Mouse (Mus musculus) lung, postnatal 4 days (tissue): ENCODE data around the gene Dnase1l2.
A peak's percentile ranks its signal among the peaks of the same experiment; 100 is the strongest.
"Not testable (repeated sequence)": the region's sequence is repeated elsewhere in the genome, so short reads cannot be mapped to it uniquely, and the experiment has no call there.

Experiments
- DNase-seq, 2 experiments: peaks; one replicate each; pipeline ENCODE4 v3.0.0; 2021

Gene Dnase1l2

GRCm38 (mm10) chr17:24427170-24427557 lies 15.7 kb downstream of the Dnase1l2 start:
- no peak for DNase-seq

GRCm38 (mm10) chr17:24426471-24427169 lies 16.3 kb downstream of the Dnase1l2 start, which contains the start of gene Eci1:
Eci1 (plus strand) TSS chr17:24426641.
- peak; percentile 96 to 98 for DNase-seq

- DNase-seq, result no peak
These were observed 17.0 kb downstream of the Dnase1l2 start for GRCm38 (mm10) chr17:24425905-24426304.

- not testable (repeated sequence) for DNase-seq
These were observed 17.6 kb downstream of the Dnase1l2 start for GRCm38 (mm10) chr17:24425326-24425725.

GRCm38 (mm10) chr17:24424489-24424888 lies 18.4 kb downstream of the Dnase1l2 start:
- DNase-seq, result no peak

- no peak for DNase-seq
These were observed 19.8 kb downstream of the Dnase1l2 start for GRCm38 (mm10) chr17:24423114-24423513.

- DNase-seq, result no peak
These were observed 26.8 kb downstream of the Dnase1l2 start for GRCm38 (mm10) chr17:24416051-24416652.

DNA sequence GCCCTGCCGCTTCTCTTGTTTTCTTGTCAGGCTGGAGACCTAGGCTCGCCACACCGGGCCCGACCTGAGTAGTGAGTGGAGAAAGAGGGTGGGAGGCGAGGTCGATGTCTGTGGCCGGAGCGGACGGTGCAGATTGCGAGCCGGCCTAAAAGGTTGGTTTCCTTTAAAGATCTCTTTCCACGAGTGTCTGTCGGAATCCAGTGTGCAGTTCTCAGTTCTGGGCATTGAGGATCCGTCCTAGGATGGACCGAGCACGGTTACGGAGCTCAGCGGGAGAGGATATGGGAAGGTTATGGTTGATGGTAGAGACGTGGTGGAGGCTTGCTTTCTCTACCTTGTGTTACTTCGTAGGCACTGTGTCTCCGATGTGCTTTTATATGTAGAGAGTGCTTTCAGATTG lies 27.9 kb downstream of the Dnase1l2 start:
- no peak for DNase-seq

DNA sequence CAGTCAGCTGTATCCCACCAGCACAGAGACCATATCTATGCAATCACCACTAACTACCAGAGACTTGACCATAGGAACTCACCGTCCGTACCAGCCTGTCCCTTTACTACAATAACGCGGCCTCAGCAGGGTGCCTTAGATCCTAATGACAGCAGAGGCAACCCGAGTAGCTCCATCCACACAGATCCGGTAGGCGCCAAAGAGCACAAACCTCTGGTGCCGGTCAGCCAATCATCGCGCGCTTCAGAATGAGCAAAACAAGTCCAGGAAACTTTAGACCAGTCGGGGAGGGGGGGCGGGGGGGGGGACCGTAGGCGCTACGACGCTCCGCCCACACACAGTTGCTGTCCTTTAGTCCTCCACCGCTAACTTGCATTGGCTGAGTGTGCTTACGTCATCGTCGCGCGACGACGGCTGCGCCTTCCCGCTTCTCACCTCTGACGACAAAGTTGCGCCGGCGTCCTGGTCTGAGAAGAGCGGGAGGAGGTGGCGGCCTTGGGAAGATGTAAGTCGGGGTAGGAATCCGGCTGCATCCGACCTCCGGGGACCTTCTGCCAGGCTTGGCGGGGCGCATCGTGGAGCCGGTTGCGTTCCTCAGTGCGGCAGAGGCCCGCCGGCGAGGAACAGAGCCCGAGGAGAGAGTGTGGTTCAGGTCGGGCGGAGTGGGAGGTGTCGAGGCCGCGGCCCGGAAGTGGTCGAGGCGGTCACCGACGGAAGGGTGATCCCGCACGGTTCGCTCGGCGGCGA lies 28.5 kb downstream of the Dnase1l2 start, which contains the start of gene Rnps1:
Rnps1 (plus strand) TSS at position 336 of the 747 bp plus-strand sequence.
- peak; percentile 96 to 97 for DNase-seq

GRCm38 (mm10) chr17:24413557-24414211 lies 29.2 kb downstream of the Dnase1l2 start:
- peak; percentile 39 to 49 for DNase-seq

DNA sequence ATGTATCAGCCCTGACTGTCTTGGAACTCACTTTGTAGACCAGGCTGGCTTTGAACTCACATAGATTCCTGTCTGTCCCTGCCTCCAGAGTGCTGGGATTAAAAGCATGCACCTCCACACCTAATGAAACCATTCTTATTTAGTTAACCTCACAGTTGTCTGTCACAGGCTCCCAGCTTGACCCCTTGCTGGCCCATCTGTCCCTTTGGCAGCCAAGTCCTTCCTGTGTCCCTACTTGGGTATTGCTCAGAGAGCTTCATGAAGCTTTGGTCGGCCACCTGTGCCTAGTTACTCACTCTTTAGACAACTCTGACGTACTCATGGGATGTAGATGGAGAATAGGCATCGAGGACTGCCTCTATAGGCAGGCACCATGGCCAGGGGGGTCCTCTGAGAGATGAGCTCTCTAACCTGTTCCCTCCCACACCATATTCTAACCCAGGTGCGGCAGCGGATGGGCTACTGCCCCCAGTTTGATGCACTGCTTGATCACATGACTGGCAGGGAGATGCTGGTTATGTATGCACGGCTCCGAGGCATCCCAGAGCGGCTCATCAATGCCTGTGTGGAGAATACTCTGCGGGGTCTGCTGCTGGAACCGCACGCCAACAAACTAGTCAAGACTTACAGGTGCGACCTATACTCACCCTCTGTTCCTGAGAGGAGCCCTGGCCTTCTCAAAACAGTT lies 35.6 kb downstream of the Dnase1l2 start:
- DNase-seq, result no peak

- no peak for DNase-seq
These were observed 40.5 kb downstream of the Dnase1l2 start for GRCm38 (mm10) chr17:24402371-24402770.

GRCm38 (mm10) chr17:24394456-24394855 lies 48.4 kb downstream of the Dnase1l2 start:
- peak; percentile 40 to 67 for DNase-seq

- DNase-seq, result no peak
These were observed 49.4 kb downstream of the Dnase1l2 start for GRCm38 (mm10) chr17:24393527-24393926.

DNA sequence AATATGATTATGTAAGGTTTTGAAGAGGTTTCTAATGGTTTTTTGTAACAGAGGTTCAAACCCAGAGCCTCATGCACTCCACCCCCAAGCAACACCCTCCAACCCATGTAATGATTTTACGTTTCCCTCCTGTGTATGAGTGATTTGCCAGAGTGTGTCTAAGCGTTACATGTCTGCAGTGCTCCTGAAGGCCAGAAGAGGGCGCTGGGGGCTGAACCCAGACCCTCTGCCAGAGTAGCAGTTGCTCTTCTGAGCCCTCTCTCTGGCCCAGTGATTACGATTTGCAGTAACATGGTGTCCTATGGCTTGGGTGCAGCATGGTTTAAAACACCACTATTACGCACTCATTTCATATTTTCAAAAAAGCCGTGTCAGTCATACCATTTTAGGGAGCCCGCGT lies 51.8 kb downstream of the Dnase1l2 start:
- DNase-seq, result no peak
